Mouse (Mus musculus) central nervous system, embryonic 11.5 days (tissue): ENCODE results near the gene Arid4a. TPM values are rescaled to one million over a fixed set of nuclear protein-coding genes. Genes with fewer than 3 reads are reported as not detected.

Source experiments
- polyA plus RNA-seq: library from polyadenylated mRNA; depleted of rRNA; stranded (reverse); fragments of >200 nt; gene quantifications from 2 replicates; pipeline ENCODE4 v1.2.3, GENCODE M21; 2012; rRNA removed

Arid4a gene
- 11.4 and 19.2 TPM in 2 replicates for polyA plus RNA-seq

GRCm38 (mm10) chr12:71015363-71016210 is at the start of gene Arid4a:
Arid4a (plus strand) TSS chr12:71015990.

GRCm38 (mm10) chr12:70974441-70975266 is 41.1 kb upstream of the Arid4a start, which contains the start of gene Psma3:
Psma3 (plus strand) TSS chr12:70974621.

GRCm38 (mm10) chr12:71111331-71111730 is 95.5 kb downstream of the Arid4a start, which contains the start of gene Tomm20l:
Tomm20l (plus strand) TSS chr12:71111428.

GRCm38 (mm10) chr12:71136130-71136973 is 120.6 kb downstream of the Arid4a start, which contains the start of the genes Timm9 and 2700049A03Rik:
Timm9 (minus strand) TSS chr12:71136684.
2700049A03Rik (plus strand) TSS chr12:71136848.

Other genes starting within 250 kb of the Arid4a start
- 10.8 and 25.9 TPM in 2 replicates for gene Frmd6, start 190.5 kb upstream of the Arid4a start, polyA plus RNA-seq
- 92.6 and 108 TPM in 2 replicates for gene Actr10, start 78.1 kb upstream of the Arid4a start, polyA plus RNA-seq
- gene Psma3, start 41.4 kb upstream of the Arid4a start, polyA plus RNA-seq: 276 and 356 TPM in 2 replicates
- not detected in 2 replicates for gene Tomm20l, start 95.4 kb downstream of the Arid4a start, polyA plus RNA-seq
- 47.7 and 50.8 TPM in 2 replicates for gene Timm9, start 120.7 kb downstream of the Arid4a start, polyA plus RNA-seq
- gene 2700049A03Rik, start 120.9 kb downstream of the Arid4a start, polyA plus RNA-seq: 9.8 and 12.4 TPM in 2 replicates